In genomic region chr6:113237542-113238270, GRCm38 (mm10) we compare ENCODE assay signal across 8 mouse cellular contexts. TPM values are rescaled to one million over a fixed set of nuclear protein-coding genes. Genes with fewer than 3 reads are reported as not detected.
DNase-seq lines count a peak whose midpoint lies in the region; ATAC-seq and TF ChIP-seq lines count a peak whose summit lies in the region.

Gene Mtmr14, plus strand, starts transcription at chr6:113237843.

- H3K27ac ChIP-seq in bone marrow, adult 2 months (ENCODE audit: control insufficient read depth, insufficient read depth, low read depth, low read length, poor library complexity) = peak within 1 kb of the TSS; percentile 91
- H3K27ac ChIP-seq in embryonic facial prominence, embryonic 15.5 days (replicated peaks) = peak within 1 kb of the TSS; percentile 75
- 0 out of 2 replicates have a peak within 1 kb of the TSS, but pooled peaks have one; percentile 43 for H3K27ac ChIP-seq in limb, embryonic 14.5 days (replicated peaks; ENCODE audit: low read depth, low read length)
- H3K27ac ChIP-seq in midbrain, postnatal 0 days (ENCODE audit: low read depth, low read length) = 0 out of 2 replicates have a peak within 1 kb of the TSS, but pooled peaks have one; percentile 39

- H3K9me3 ChIP-seq in embryonic facial prominence, embryonic 15.5 days (replicated peaks) = no peaks in the 10 kb centered on the region
- H3K9me3 ChIP-seq in limb, embryonic 14.5 days (ENCODE audit: control insufficient read depth, low read length) = no peaks in the 10 kb centered on the region
- H3K9me3 ChIP-seq in midbrain, postnatal 0 days (ENCODE audit: low read length) = no peaks in the 10 kb centered on the region

- no peak; the same call in 1 of the 2 replicates for TF ChIP-seq POLR2A in bone marrow, adult 2 months (IDR thresholded peaks at IDR 0.05; ENCODE audit: borderline replicate concordance, control insufficient read depth, low read depth, low read length)
- 0 out of 2 replicates have a peak, but pooled peaks have one; percentile 24 for TF ChIP-seq POLR2A in limb, embryonic 14.5 days (IDR thresholded peaks at IDR 0.05; ENCODE audit: borderline replicate concordance, extremely low read depth, insufficient read depth, insufficient read length)

- under 1% methylated on average over 55 of the region's 55 CpGs for WGBS in bone marrow, adult 2 months
- WGBS in embryonic facial prominence, embryonic 15.5 days = under 1% methylated on average over 54 of the region's 55 CpGs
- under 1% methylated on average over 47 of the region's 55 CpGs for WGBS in limb, embryonic 14.5 days
- 1% methylated on average over 51 of the region's 55 CpGs for WGBS in midbrain, postnatal 0 days

- H3K27me3 ChIP-seq in embryonic facial prominence, embryonic 15.5 days = no peaks in the 10 kb centered on the region
- H3K27me3 ChIP-seq in limb, embryonic 14.5 days (ENCODE audit: control insufficient read depth, insufficient read depth, low read length) = no peaks in the 10 kb centered on the region
- no peaks in the 10 kb centered on the region for H3K27me3 ChIP-seq in midbrain, postnatal 0 days (ENCODE audit: insufficient read depth, low read length)

- H3K4me2 ChIP-seq in embryonic facial prominence, embryonic 15.5 days (replicated peaks) = peak within 1 kb of the TSS; percentile 81
- H3K4me2 ChIP-seq in limb, embryonic 14.5 days (replicated peaks; ENCODE audit: low read depth, low read length, severe bottlenecking) = peak within 1 kb of the TSS; percentile 85
- peak within 1 kb of the TSS; percentile 91 for H3K4me2 ChIP-seq in midbrain, postnatal 0 days (ENCODE audit: low read depth, low read length, poor library complexity, severe bottlenecking)

- DNase-seq in 416B (ENCODE audit: low read depth) = peak; percentile 98
- peak; percentile 99 for DNase-seq in heart, adult 8-10 months (ENCODE audit: low spot score)
- DNase-seq in kidney, adult 9 months = peak; percentile 99
- peak; percentile 94 for DNase-seq in limb, embryonic 14.5 days (ENCODE audit: low spot score)
- DNase-seq in midbrain, postnatal 0 days (ENCODE audit: low spot score) = peak; percentile 97
- DNase-seq in spleen, postnatal 14 days (ENCODE audit: low spot score in 2 of 2) = peak; percentile 99

- no peak for TF ChIP-seq CTCF in bone marrow, adult 2 months (IDR thresholded peaks at IDR 0.05; ENCODE audit: control insufficient read depth, insufficient read depth, low read length)
- no peak for TF ChIP-seq CTCF in midbrain, postnatal 0 days (IDR thresholded peaks at IDR 0.05)

- H3K4me3 ChIP-seq in bone marrow, adult 2 months (replicated peaks; ENCODE audit: control insufficient read depth, low read depth, low read length) = peak within 1 kb of the TSS; percentile 100
- H3K4me3 ChIP-seq in embryonic facial prominence, embryonic 15.5 days (replicated peaks) = peak within 1 kb of the TSS; percentile 98
- peak within 1 kb of the TSS; percentile 97 for H3K4me3 ChIP-seq in limb, embryonic 14.5 days (replicated peaks; ENCODE audit: low read length)
- peak within 1 kb of the TSS; percentile 75 for H3K4me3 ChIP-seq in midbrain, postnatal 0 days (ENCODE audit: low read depth, low read length)

- H3K9ac ChIP-seq in embryonic facial prominence, embryonic 15.5 days = peak within 1 kb of the TSS; percentile 85
- peak within 1 kb of the TSS; percentile 79 for H3K9ac ChIP-seq in limb, embryonic 14.5 days (ENCODE audit: low read depth, low read length, severe bottlenecking)
- H3K9ac ChIP-seq in midbrain, postnatal 0 days (replicated peaks; ENCODE audit: low read length, poor library complexity, severe bottlenecking) = peak within 1 kb of the TSS; percentile 61

- peaks cover 13% of the 10 kb centered on the region for H3K36me3 ChIP-seq in embryonic facial prominence, embryonic 15.5 days
- H3K36me3 ChIP-seq in limb, embryonic 14.5 days (ENCODE audit: control insufficient read depth, insufficient read depth, low read length) = peaks cover 18% of the 10 kb centered on the region
- 0 out of 2 replicates have a peak, but pooled peaks cover 4% of the 10 kb centered on the region for H3K36me3 ChIP-seq in midbrain, postnatal 0 days (ENCODE audit: insufficient read depth, low read length)

- peaks cover 1% of the 10 kb centered on the region; the same call in 1 of the 2 replicates for H3K4me1 ChIP-seq in bone marrow, adult 2 months (ENCODE audit: control insufficient read depth, insufficient read depth, low read length)
- H3K4me1 ChIP-seq in embryonic facial prominence, embryonic 15.5 days = peaks cover 12% of the 10 kb centered on the region
- peaks cover 10% of the 10 kb centered on the region for H3K4me1 ChIP-seq in limb, embryonic 14.5 days (ENCODE audit: control insufficient read depth, insufficient read depth, low read length)
- H3K4me1 ChIP-seq in midbrain, postnatal 0 days (ENCODE audit: insufficient read depth, low read length) = 0 out of 2 replicates have a peak, but pooled peaks cover 4% of the 10 kb centered on the region

- peak; percentile 98 for ATAC-seq in embryonic facial prominence, embryonic 15.5 days (ENCODE audit: insufficient number of reproducible peaks, low FRiP score, low TSS enrichment, low read depth)
- ATAC-seq in limb, embryonic 14.5 days (ENCODE audit: low FRiP score, low read depth) = peak; percentile 100
- peak; percentile 99 for ATAC-seq in midbrain, postnatal 0 days (ENCODE audit: low FRiP score)

RNA-seq across cellular contexts. Expression of gene Mtmr14, which starts in this region (rescaled TPM):
- polyA plus RNA-seq in bone marrow, adult 2 months (2011; ENCODE audit: insufficient read depth, insufficient read length, low replicate concordance, missing spikeins) = 13.5 and 35.8 TPM in 2 replicates
- 32.3 and 35.6 TPM in 2 replicates for polyA plus RNA-seq in embryonic facial prominence, embryonic 15.5 days (2015; fragmentation: Nextera tagmentation; extraction: Ambion mirVana)
- total RNA-seq in heart, adult 8-10 months (2022) = 10 to 100 TPM; 15.1 to 18.3 (median 16.5) TPM
- 31.2 and 44.0 TPM in 2 replicates for polyA plus RNA-seq in limb, embryonic 14.5 days (2012; rRNA removed)
- polyA plus RNA-seq in limb, embryonic 14.5 days (2014; fragmentation: Nextera tagmentation; extraction: Ambion mirVana) = 30.4 and 31.8 TPM in 2 replicates
- total RNA-seq in midbrain, postnatal 0 days (2014; rRNA removed) = 39.0 and 42.5 TPM in 2 replicates
- polyA plus RNA-seq in midbrain, postnatal 0 days (2015; fragmentation: Nextera tagmentation; extraction: Ambion mirVana) = 29.4 and 30.5 TPM in 2 replicates

Comparison
In these comparisons a context has a peak if more than half of its experiments do, and no peak if none do; other contexts are left out.
1. Peak in every context shown above with its lines: DNase-seq, ATAC-seq, H3K4me3 ChIP-seq and H3K27ac ChIP-seq.
2. H3K27ac ChIP-seq: peak in every context shown above with its lines; median percentile 91 in bone marrow, adult 2 months; 75 in embryonic facial prominence, embryonic 15.5 days; 43 in limb, embryonic 14.5 days; 39 in midbrain, postnatal 0 days.